Mouse (Mus musculus) layer of hippocampus, adult 2 months (tissue): ENCODE data around the gene Dcaf7. TPM values are rescaled to one million over a fixed set of nuclear protein-coding genes. Genes with fewer than 3 reads are reported as not detected.

Source experiments
- DNase-seq, 2 experiments: peaks; one replicate each; pipeline ENCODE4 v3.0.0; 2022; ENCODE audit warnings: low spot score in 2 of 2
- H3K27ac ChIP-seq: fragments of 200-600 bp; 2 replicates; pipeline ENCODE4 v1.8.1; 2022
- H3K4me3 ChIP-seq: fragments of 200-600 bp; 2 replicates; pipeline ENCODE4 v1.8.1; 2022; ENCODE audit warnings: mild to moderate bottlenecking
- CTCF ChIP-seq: fragments of 200-600 bp; conservative IDR thresholded peaks from 2 replicates; pipeline ENCODE4 v1.8.1; 2022; ENCODE audit warnings: antibody characterized with exemption, mild to moderate bottlenecking, moderate library complexity
- long read RNA-seq, 2 experiments: library from polyadenylated mRNA; stranded (forward); transcript quantifications; one replicate each; pipeline ENCODE4 v2.0.0; 2021; ENCODE audit warnings: borderline mapping rate in 2 of 2
- total RNA-seq, 2 experiments: library from RNA; stranded (reverse); gene quantifications; 2 replicates each; pipeline ENCODE4 v1.2.3; 2021

The Dcaf7 gene
- total RNA-seq = 100 to 1,000 TPM; 138 to 143 TPM
- long read RNA-seq, experiment 1, full-length matches to known transcripts = 13 of 50 reads
- long read RNA-seq, experiment 1, partial matches to known transcripts = 4 of 50 reads
- long read RNA-seq, experiment 1, other reads (novel, unspliced or antisense) = 33 of 50 reads
- long read RNA-seq, experiment 2, full-length matches to known transcripts = 21 of 91 reads
- long read RNA-seq, experiment 2, partial matches to known transcripts = 49 of 91 reads
- long read RNA-seq, experiment 2, other reads (novel, unspliced or antisense) = 21 of 91 reads

- peak within 1 kb of the TSS; percentile 92 for H3K27ac ChIP-seq
- peak; percentile 98 for DNase-seq
- TF ChIP-seq CTCF = 0 out of 2 replicates have a peak, but pooled peaks have one; percentile 11
- peak within 1 kb of the TSS; percentile 92 for H3K4me3 ChIP-seq
These were observed at the start of gene Dcaf7 for GRCm38 (mm10) chr11:106036548-106037417. Dcaf7 (plus strand) TSS chr11:106036872.

- no peak for TF ChIP-seq CTCF
- no peak overlapping the region for H3K4me3 ChIP-seq
- H3K27ac ChIP-seq = no peak overlapping the region
- DNase-seq = no peak
These were observed 49.2 kb upstream of the Dcaf7 start for GRCm38 (mm10) chr11:105987446-105987845.

GRCm38 (mm10) chr11:105989446-105989845 is 47.2 kb upstream of the Dcaf7 start:
- Histone ChIP-seq H3K4me3 (no peak overlapping the region), H3K27ac (no peak overlapping the region)
- no peak for TF ChIP-seq CTCF
- DNase-seq = no peak

GRCm38 (mm10) chr11:105990231-105990630 is 46.4 kb upstream of the Dcaf7 start:
- no peak for TF ChIP-seq CTCF
- DNase-seq = no peak
- no peak overlapping the region for H3K4me3 ChIP-seq
- no peak overlapping the region for H3K27ac ChIP-seq

- no peak within 1 kb of the TSS for H3K4me3 ChIP-seq
- DNase-seq = no peak
- TF ChIP-seq CTCF = no peak
- H3K27ac ChIP-seq = no peak within 1 kb of the TSS
These were observed 42.3 kb upstream of the Dcaf7 start, which contains the start of gene Ace3 for GRCm38 (mm10) chr11:105994375-105994774. Ace3 (plus strand) TSS chr11:105994675.

- DNase-seq = no peak
- Histone ChIP-seq H3K4me3 (no peak overlapping the region), H3K27ac (no peak overlapping the region)
- no peak for TF ChIP-seq CTCF
These were observed 36.6 kb upstream of the Dcaf7 start for GRCm38 (mm10) chr11:106000062-106000461.

GRCm38 (mm10) chr11:106001718-106002117 is 35.0 kb upstream of the Dcaf7 start:
- peak; percentile 86 for TF ChIP-seq CTCF
- no peak overlapping the region for H3K27ac ChIP-seq
- no peak overlapping the region for H3K4me3 ChIP-seq
- peak in 1 of 2 experiments; percentile 44 for DNase-seq

GRCm38 (mm10) chr11:106004576-106004975 is 32.1 kb upstream of the Dcaf7 start:
- H3K27ac ChIP-seq = no peak overlapping the region
- H3K4me3 ChIP-seq = no peak overlapping the region
- no peak for DNase-seq
- TF ChIP-seq CTCF = no peak

GRCm38 (mm10) chr11:106005970-106006369 is 30.7 kb upstream of the Dcaf7 start:
- DNase-seq = no peak
- no peak overlapping the region for H3K27ac ChIP-seq
- no peak for TF ChIP-seq CTCF
- no peak overlapping the region for H3K4me3 ChIP-seq

- Histone ChIP-seq H3K4me3 (no peak within 1 kb of the TSS; the same call in 1 of the 2 replicates), H3K27ac (no peak within 1 kb of the TSS)
- no peak for DNase-seq
- TF ChIP-seq CTCF = no peak
These were observed 28.9 kb upstream of the Dcaf7 start, which contains the start of gene Kcnh6 for GRCm38 (mm10) chr11:106007821-106008220. Kcnh6 (plus strand) TSS chr11:106008124.

- Histone ChIP-seq H3K27ac (no peak overlapping the region), H3K4me3 (no peak overlapping the region)
- DNase-seq = no peak
- TF ChIP-seq CTCF = no peak
These were observed 24.0 kb upstream of the Dcaf7 start for GRCm38 (mm10) chr11:106012711-106013110.

GRCm38 (mm10) chr11:106013556-106014225 is 23.0 kb upstream of the Dcaf7 start:
- DNase-seq = peak; percentile 51 to 56
- Histone ChIP-seq H3K27ac (no peak overlapping the region), H3K4me3 (no peak overlapping the region)
- TF ChIP-seq CTCF = no peak

GRCm38 (mm10) chr11:106016440-106016839 is 20.2 kb upstream of the Dcaf7 start:
- TF ChIP-seq CTCF = no peak
- no peak for DNase-seq
- H3K27ac ChIP-seq = no peak overlapping the region
- no peak overlapping the region for H3K4me3 ChIP-seq
